Mouse (Mus musculus) heart, postnatal 0 days (tissue): Measurements from ENCODE around the gene Porcn.

Experiments used
- CTCF ChIP-seq: IDR thresholded peaks from 2 replicates; pipeline ENCODE4 v1.5.1; 2016; ENCODE audit warnings: antibody characterized with exemption, control low read depth, low read depth
- EP300 ChIP-seq: IDR thresholded peaks from 2 replicates; pipeline ENCODE4 v1.6.1; 2016; ENCODE audit warnings: antibody characterized with exemption, low read depth

DNA sequence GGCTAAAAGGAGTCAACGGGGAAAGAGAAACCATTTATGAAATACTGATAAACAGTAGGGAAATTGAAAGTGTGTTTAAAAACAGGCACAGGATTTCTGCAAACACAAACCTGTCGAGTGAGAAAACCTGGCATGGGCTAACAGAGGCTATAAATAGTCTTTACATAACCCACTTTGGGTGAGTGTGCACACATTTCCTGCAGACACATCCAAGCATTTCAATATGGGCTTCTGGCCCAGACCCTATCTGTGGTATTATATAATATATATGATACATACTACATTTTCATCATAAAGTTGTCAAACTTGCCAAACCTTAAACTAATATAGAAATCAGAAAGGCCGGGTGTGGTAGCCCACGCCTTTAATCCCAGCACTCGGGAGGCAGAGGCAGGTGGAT, 43.2 kb downstream of the Porcn start:
- TF ChIP-seq CTCF: no peak
- TF ChIP-seq EP300: no peak
